Mouse (Mus musculus) gastrocnemius, postnatal 14 days (tissue): Measurements from ENCODE around the gene Wrnip1. TPM values are rescaled to one million over a fixed set of nuclear protein-coding genes. Genes with fewer than 3 reads are reported as not detected.

Experiments
- DNase-seq: peaks from one replicate; pipeline ENCODE4 v3.0.0; 2021; ENCODE audit warnings: mixed read lengths
- intact Hi-C: fragments of 180-260 bp; cut with DNase I; formaldehyde crosslinking; loops from one replicate; pipeline ENCODE4 v1.15.1; 2025; ENCODE audit warnings: low total_unique reads
- long read RNA-seq, 2 experiments: library from polyadenylated mRNA; stranded (forward); transcript quantifications; one replicate each; pipeline ENCODE4 v2.0.0; 2021
- total RNA-seq, 2 experiments: library from RNA; stranded (reverse); gene quantifications; 2 replicates each; pipeline ENCODE4 v1.2.3; 2021

Wrnip1 gene
- 10 to 100 TPM in 1 of 2 experiments, 1 to 10 TPM in 1; 9.5 to 11.1 TPM for total RNA-seq
- long read RNA-seq, experiment 1, transcript Wrnip1-201 (7 exons, 2,633 nt): major isoform, 16 of 19 reads
- long read RNA-seq, experiment 1, partial matches to known transcripts: 0 of 19 reads
- long read RNA-seq, experiment 1, other reads (novel, unspliced or antisense): 3 of 19 reads
- long read RNA-seq, experiment 2, transcript Wrnip1-201 (7 exons, 2,633 nt): major isoform, 13 of 17 reads
- long read RNA-seq, experiment 2, partial matches to known transcripts: 2 of 17 reads
- long read RNA-seq, experiment 2, other reads (novel, unspliced or antisense): 2 of 17 reads

GRCm38 (mm10) chr13:32801693-32802221, at the start of gene Wrnip1:
Wrnip1 (plus strand) TSS chr13:32802038.
- peak; percentile 97 for DNase-seq
- intact Hi-C loops: no loop called here

- intact Hi-C loops: no loop called here
- no peak for DNase-seq
These were observed 49.7 kb upstream of the Wrnip1 start for GRCm38 (mm10) chr13:32752066-32752657.

GRCm38 (mm10) chr13:32759036-32759435, 42.8 kb upstream of the Wrnip1 start:
- no peak for DNase-seq
- intact Hi-C loops: no loop called here

GRCm38 (mm10) chr13:32760795-32761194, 41.0 kb upstream of the Wrnip1 start:
- no peak for DNase-seq
- intact Hi-C loops: no loop called here

GRCm38 (mm10) chr13:32763141-32763540, 38.7 kb upstream of the Wrnip1 start:
- peak; percentile 65 for DNase-seq
- intact Hi-C loops: no loop called here

GRCm38 (mm10) chr13:32764448-32764847, 37.4 kb upstream of the Wrnip1 start:
- peak; percentile 77 for DNase-seq
- intact Hi-C loops: no loop called here

- no peak for DNase-seq
These were observed 33.7 kb upstream of the Wrnip1 start for GRCm38 (mm10) chr13:32768104-32768503.

GRCm38 (mm10) chr13:32769960-32770359, 31.9 kb upstream of the Wrnip1 start:
- DNase-seq: no peak
- intact Hi-C loops: no loop called here

More at GRCm38 (mm10) chr13:32768104-32768503, 33.7 kb upstream of the Wrnip1 start:
- intact Hi-C loops: no loop called here

GRCm38 (mm10) chr13:32775889-32776288, 25.9 kb upstream of the Wrnip1 start:
- intact Hi-C loops: no loop called here
- DNase-seq: no peak

- intact Hi-C loops: no loop called here
- DNase-seq: no peak
These were observed 25.5 kb upstream of the Wrnip1 start for GRCm38 (mm10) chr13:32776350-32776749.

GRCm38 (mm10) chr13:32778861-32779260, 23.0 kb upstream of the Wrnip1 start:
- intact Hi-C loops: no loop called here
- no peak for DNase-seq

GRCm38 (mm10) chr13:32783055-32783454, 18.8 kb upstream of the Wrnip1 start:
- intact Hi-C loops: no loop called here

GRCm38 (mm10) chr13:32783816-32784215, 18.0 kb upstream of the Wrnip1 start, which contains the start of gene Mylk4:
Mylk4 (minus strand) TSS chr13:32783954.
- DNase-seq: no peak
- intact Hi-C loops: no loop called here

More at GRCm38 (mm10) chr13:32783055-32783454, 18.8 kb upstream of the Wrnip1 start:
- DNase-seq: no peak

- DNase-seq: no peak
- intact Hi-C loops: no loop called here
These were observed 14.3 kb upstream of the Wrnip1 start for GRCm38 (mm10) chr13:32787584-32787983.

GRCm38 (mm10) chr13:32789781-32790180, 12.1 kb upstream of the Wrnip1 start:
- no peak for DNase-seq
- intact Hi-C loops: no loop called here

- peak; percentile 28 for DNase-seq
- intact Hi-C loops: no loop called here
These were observed 7.2 kb upstream of the Wrnip1 start for GRCm38 (mm10) chr13:32794619-32795018.

- no peak for DNase-seq
- intact Hi-C loops: no loop called here
These were observed 6.7 kb upstream of the Wrnip1 start for GRCm38 (mm10) chr13:32795166-32795565.

- intact Hi-C loops: no loop called here
- DNase-seq: no peak
These were observed 4.8 kb upstream of the Wrnip1 start for GRCm38 (mm10) chr13:32797085-32797484.

- intact Hi-C loops: no loop called here
- DNase-seq: no peak
These were observed 2.7 kb upstream of the Wrnip1 start for GRCm38 (mm10) chr13:32799131-32799530.

- no peak for DNase-seq
- intact Hi-C loops: no loop called here
These were observed 979 bp upstream of the Wrnip1 start for GRCm38 (mm10) chr13:32800859-32801258.
